Mouse (Mus musculus) heart, postnatal 36 days (tissue): Measurements from ENCODE around the gene Atrip. TPM values are rescaled to one million over a fixed set of nuclear protein-coding genes. Genes with fewer than 3 reads are reported as not detected.
A peak's percentile ranks its signal among the peaks of the same experiment; 100 is the strongest.

Experiments
- DNase-seq, 2 experiments: peaks; one replicate each; pipeline ENCODE4 v3.0.0; 2021 to 2022
- intact Hi-C: fragments of 180-260 bp; cut with DNase I; formaldehyde crosslinking; loops from one replicate; pipeline ENCODE4 v1.15.1; 2025
- total RNA-seq, 2 experiments: library from RNA; stranded (reverse); gene quantifications; 2 replicates each; pipeline ENCODE4 v1.2.3; 2021

The Atrip gene
- total RNA-seq, 2 experiments from 2014 or later, result 8.0 to 8.2 TPM

DNA sequence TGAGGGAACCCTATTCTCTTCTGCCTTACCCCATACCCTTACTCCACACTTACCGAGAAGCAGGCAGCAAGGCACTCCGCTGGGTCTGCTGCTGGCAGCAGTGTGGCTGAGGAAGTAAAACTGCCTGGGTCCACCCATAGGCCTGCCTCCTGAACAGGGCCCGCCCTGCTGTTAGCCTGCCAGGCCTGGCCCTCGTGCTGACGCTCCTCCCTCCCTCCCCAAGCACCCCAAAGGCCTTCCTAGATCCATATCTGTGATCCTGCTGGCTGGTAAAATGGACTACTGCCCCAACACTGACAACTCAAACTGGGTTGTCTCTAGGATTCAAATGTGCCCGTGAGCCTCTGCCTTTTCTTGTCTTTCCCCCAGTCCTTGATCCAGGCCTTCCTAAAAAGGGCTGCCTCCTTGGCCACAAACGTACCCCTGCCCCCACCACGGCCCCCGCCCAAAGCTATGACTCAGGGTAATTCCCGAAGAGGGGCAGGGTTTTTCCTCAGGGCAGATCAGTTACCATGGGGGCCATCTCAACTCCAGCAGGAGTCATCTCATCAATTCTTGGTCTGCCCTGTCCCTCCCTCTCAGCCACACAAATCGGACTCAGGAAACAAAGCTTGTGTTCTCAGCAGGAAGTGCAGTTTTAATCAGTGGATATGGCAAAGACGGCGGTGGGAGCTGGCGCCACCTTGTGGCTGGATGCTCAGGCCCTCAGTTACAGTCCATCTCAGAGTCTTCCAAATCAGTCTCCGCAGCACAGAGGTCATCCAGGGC, 14.6 kb downstream of the Atrip start, which contains the start of gene Trex1:
Gene Trex1, minus strand, starts transcription at position 599 of the 768 bp plus-strand sequence.
- intact Hi-C loops, result loop anchor here (1.0 to 5.0 kb wide), 3 partner anchors 21 to 122 kb away; partner anchors contain the start of genes Shisa5 and Uqcrc1
- peak; percentile 88 to 93 for DNase-seq

DNA sequence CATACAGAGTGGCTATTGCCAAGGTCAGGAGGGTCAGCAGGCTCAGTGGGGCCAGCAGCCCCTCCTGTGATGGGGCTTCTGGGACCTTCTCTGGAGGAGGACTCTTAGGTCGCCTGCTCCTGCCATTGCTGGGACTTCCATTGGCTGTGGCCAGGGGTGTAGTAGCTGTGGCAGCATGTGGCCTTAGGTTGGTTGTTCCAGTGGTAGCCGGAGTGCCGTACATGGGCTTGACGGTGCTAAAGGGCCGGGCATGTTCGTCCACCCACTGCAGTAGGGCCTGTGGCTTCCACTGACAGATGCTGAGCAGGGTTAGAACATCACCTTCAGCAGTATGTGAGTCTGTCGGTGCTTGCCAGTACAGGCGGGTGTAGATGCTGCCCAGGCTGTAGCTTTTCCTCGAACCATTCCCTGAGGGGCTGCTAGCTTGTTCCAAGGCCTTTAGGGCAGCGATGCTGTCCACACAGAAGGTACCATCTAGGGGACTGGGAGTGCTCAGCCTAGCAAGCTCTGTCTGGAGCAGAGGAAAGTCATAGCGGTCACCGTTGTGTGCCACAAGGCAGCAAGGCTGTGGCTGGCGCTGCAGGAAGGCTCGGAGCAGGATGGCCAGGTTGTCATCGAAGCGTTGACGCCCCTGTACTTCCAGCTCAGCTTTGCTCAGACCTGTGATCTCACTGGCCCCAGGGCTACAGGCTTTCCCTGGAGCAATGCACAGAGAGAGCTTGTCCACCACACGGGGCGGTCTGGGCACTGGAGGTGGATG, 15.7 kb downstream of the Atrip start:
- no peak for DNase-seq
- intact Hi-C loops, result loop anchor here (2.0 to 5.0 kb wide), 2 partner anchors 19 to 121 kb away; partner anchors contain the start of genes Shisa5 and Uqcrc1

DNA sequence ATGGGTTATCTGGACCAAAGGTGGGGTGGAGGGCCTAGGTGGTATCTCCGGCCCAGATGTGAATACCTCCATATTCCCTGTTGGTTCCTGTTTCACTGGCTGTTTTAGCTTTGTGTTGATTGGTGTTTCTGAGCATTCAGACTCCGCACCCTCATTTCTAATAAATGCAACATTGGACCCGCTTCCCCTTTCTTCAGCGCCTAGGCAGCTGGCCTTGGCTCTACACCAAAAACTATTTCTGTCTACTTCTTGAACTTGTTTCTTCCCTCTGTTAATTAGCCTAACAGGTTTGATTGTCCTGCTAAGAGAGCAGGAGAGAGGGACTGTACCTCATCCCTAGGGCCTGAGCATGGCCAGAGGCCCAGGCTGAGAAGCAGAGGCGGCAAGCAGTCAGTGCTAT, 16.4 kb downstream of the Atrip start:
- intact Hi-C loops, result loop anchor here (5.0 kb wide), 1 partner anchor 120 kb away; the partner anchor contains the start of gene Uqcrc1
- no peak for DNase-seq

DNA sequence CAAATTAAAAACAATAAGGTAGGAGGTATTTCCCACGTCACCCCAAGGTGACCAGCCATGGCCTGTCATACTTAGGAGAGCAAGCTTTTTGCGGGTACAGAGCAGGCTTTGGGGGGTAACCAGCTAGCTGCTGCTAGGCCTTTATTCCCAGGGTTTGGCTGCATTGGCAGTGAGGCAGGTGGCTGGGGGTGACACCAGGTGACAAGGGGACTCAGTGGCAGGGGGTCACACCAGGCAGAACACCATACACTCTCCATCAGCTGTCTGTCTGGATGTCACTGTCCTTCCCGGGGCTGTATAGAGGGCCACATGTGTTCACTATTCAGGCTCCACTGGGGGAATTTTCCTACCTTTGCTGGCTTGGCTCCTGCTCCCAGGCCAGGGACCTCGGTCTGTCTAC, 17.0 kb downstream of the Atrip start:
- DNase-seq, result no peak
- intact Hi-C loops, result loop anchor here (5.0 kb wide), 1 partner anchor 120 kb away; the partner anchor contains the start of gene Uqcrc1

DNA sequence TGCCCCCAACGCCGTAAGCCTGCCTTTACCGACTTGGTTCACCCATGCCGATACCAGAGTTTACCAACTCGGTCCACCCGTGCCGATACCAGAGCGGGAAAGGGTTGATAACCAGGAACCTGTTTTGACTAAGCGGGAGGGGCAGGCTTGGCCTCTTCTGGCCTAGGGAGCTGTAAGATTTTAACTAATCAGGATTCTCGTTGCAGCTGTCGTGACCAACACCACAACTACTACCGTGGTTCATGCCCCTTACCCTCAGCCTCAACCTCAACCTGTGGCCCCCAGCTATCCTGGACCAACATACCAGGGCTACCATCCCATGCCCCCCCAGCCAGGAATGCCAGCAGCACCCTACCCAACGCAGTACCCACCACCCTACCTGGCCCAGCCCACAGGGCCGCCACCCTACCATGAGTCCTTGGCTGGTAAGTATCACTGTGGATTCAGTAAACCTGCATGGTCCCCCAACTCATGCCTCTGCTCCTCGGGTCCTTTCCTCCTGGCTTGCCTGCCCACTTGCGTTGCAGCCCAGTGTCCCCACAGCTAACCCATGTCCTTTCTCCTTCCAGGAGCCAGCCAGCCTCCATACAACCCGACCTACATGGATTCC, 17.7 kb downstream of the Atrip start:
- intact Hi-C loops, result loop anchor here (5.0 kb wide), 1 partner anchor 119 kb away; the partner anchor contains the start of gene Uqcrc1
- no peak for DNase-seq

DNA sequence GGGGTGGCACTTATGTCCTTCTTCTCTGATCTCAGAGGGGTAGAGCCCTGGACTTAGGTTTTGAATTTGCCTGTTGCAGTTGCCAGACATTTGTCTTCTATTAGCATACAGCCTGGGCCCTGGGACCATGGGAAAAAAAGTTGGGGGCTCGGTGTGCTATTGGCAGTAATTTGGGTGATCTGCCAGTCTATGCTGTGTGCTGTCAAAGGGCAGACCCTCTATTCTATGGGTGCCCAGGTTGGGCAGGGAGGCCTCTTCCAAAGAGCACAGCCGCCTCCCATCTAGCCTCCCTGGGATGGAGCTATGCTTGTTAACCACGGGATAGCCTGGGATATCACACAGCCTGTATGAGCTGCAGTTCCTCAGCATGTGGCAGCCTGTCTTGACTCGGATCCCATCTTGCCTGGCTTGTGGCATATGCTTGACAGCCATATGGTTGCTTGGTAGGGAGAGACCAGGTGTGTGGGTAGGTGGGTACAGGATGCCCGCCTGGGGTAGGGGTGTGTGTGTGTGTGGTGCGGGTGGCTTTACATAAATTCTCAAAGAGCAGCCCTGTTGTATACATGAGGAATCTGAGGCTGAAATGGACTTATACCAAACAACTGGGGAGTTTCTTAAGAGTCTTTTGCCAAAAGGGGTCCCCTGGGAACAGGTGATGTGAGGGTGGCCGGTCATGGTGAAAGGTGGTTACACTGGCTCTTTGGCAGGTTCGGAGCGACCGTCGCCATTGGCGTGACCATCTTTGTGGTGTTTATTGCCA, 18.5 kb downstream of the Atrip start:
- intact Hi-C loops, result loop anchor here (5.0 kb wide), 1 partner anchor 118 kb away; the partner anchor contains the start of gene Uqcrc1
- DNase-seq, result no peak

DNA sequence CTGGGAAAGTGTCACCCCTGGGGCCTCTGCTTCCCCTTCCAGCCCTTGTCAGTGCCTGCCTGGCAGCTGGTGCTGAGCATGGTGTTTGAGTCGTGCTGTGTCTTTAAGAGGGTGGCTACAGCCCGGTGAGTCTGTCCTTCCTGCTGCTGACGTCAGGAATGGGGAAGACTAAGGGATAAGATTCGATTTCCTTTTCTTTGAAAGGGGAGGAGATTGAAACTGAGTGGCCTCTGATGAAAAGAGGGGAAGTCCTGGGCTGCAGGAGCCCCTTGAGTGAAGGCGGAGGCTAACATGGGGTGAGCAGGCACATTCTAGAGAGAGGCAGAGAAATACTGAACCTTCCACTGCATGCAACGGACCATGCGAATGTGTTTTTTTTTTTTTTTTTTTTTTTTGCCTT, 19.2 kb downstream of the Atrip start:
- peak; percentile 64 to 70 for DNase-seq
- intact Hi-C loops, result loop anchor here (5.0 kb wide), 1 partner anchor 117 kb away; the partner anchor contains the start of gene Uqcrc1

DNA sequence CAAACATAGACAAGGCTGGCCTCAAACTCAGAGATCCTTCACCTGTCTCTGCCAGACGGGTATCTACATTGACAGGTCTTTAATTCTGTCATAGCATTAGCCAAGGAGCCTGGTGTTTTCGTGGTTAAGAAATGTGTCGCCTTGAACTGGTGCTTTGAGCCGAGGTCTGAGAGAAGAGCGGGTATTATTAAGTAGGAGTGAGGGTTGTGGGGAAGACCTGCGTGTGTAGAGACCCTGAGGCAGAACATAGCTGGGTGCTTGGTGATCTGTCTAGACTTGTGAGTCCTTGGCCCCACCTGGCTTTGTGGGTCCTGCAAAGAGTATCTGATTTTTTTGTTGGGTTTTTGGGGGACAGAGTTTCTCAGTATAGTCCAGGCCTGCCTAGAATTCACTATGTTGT, 20.1 kb downstream of the Atrip start:
- intact Hi-C loops, result no loop called here
- DNase-seq, result no peak

DNA sequence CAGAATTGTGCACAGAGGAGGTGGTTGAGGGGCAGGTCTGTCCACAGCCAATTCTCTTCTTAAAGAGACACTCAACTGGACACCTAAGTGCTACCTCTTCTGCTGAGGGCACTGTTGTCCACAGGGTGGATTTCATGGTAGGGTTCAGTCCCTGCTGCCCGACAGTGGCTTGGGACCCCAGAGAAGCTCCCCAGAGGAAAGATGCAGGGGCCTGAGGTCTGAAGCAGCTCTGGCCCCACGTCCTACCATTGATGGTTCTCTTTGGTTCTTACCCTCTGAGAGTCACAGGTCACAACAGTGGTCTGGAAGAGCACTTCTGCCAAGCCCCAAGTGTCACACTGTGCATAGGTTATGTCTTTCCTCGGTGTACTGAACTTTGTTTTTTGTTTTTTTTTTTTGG, 20.6 kb downstream of the Atrip start:
- DNase-seq, result no peak
- intact Hi-C loops, result no loop called here

DNA sequence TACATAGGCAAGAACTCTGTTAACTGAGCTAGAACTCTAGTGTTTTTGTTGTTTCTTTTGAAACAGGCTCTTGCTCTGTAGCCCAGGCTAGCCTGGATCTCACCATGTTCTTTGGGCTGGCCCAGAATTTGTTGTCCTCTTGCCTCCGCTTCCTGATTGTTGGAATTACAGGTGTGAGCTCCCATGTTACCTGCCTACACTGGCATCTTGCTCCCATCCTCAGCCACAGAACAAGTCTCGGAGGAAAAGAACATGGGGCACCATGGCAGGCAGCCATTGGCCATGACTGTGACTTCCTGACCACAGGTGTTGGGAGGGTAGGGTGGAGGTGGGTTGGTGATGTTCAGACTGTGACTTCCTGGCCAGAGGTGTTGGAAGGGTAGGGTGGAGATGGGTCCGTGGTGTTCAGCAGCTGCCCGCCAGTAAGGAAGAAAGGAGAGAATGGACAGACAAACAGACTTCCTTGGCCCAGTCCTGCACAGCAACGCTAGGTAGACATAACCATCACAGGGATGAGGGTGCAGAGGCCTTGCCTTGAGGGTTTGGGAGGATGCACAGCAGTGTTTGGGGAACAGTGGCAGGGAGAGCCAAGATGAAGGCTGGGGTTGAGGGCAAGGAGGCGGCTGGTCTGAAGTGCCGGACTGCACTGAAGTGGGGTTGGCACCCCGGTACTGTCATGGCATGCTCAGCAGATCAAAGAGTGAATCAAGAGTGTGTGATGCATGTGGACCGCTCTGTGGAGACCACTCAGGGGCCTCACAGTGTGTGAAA, 21.2 kb downstream of the Atrip start:
- no peak for DNase-seq
- intact Hi-C loops, result loop anchor here (1.0 kb wide), 1 partner anchor 12 kb away; no protein-coding TSS in a partner anchor

DNA sequence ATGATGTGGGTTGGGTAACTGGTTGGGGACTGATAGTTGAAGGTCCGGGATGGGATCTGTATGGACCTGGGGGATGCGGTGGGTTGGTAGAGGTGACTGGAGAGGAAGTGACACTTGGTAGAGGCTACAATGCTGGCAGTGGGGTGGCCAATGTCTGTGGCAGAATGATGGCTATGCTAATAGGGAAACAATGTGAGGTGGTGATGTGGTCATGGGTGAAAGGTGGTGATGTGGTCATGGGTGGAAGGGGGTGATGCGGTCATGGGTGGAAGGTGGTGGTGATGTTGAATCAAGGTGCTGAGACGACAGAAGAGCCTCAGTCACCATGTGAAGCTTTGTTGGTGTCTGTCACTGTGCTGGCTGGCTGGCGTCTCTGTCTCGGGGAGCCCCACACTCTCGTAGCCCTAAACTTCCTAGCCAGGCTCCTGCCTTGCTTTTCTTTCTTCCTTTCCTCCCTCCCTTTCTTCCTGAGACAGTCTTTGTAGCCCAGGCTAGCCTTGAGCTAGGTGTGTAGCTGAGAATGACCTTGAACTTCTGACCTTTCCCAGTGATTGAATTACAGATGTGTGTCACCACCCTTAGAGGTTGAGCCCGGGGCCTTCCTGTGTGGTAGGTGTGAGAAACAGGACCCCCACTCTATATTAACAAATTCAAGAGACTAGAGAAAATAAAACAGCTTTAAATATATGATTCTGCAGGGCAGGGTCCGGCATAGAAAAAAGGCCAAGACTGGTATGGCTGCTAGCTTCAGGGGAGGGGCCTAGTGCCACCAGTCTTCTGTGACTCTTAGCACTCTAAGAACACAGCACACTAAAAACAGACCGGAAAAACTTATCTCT, 22.1 kb downstream of the Atrip start:
- DNase-seq, result no peak
- intact Hi-C loops, result loop anchor here (1.0 kb wide), 1 partner anchor 12 kb away; no protein-coding TSS in a partner anchor

DNA sequence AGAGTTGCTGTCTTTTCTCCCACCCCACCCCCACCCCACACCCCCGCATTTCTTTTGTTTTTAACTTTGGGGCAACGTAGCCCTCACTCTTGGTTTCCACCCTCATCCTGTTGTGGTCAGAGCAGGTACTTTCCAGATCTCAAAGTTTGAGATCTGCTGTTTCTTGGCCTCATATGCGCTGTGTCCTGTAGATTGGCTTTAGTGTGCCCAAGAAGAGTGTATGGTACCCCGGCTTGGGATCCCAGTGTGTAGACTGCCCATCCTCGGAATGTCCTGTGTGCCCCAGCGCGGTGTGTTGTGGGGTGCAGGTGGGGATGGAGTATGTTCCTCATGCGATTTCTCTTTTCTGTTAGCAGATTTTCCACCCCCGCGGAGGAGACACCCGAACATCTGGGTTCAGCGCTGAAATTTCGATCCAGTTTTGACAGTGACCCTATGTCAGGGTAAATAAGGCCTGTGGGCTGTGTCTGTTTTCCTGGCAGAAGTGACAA, 22.9 kb downstream of the Atrip start:
- intact Hi-C loops, result no loop called here
- no peak for DNase-seq

DNA sequence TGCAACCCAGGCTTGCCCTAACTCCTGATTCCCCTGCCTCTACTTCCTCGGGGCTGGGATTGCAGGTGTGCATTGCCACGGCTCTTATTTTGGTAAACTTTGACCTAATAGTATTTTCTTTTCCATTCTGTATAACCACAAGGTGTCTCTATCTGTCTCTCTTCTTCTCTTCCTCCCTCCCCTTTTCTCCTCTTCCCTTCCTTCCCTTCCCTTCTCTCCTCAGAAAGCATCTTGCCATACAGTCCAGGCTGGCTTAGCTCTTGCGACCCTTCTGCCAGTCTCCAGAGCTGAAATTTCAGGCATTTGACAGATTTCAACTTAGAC, 23.3 kb downstream of the Atrip start:
- no peak for DNase-seq
- intact Hi-C loops, result no loop called here

DNA sequence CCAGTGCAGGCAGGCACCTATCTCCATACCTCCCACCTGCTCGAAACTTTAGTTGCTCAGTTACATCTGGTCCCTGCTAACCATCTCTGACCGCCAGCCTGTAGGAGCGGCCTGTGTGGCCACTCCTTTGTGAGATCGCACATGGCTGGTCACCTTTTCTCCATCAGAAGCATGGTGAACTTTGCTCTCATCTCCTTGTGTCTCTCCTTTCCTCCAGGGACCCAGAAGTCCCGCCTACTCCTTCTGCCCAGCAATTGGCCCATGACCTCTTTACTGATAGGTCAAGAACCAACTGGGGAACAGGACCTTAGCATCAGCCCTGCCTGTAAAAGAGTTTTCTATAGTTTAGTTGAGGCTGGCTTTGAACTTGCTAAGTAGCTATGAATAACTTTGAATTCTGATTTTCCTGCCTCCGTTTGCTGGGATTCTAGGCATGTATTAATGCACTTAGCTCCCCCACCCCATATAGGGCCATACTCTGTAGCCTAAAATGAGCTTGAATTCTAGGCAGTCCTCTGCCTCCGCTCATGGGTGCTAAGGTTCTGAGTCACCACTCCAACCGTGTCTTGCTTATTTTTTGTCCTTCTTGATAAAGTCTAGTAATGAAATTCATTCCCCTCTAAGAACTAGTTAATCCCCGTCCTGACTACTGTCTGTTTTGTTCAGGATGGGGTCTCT, 23.8 kb downstream of the Atrip start:
- intact Hi-C loops, result no loop called here
- DNase-seq, result peak in 1 of 2 experiments; percentile 2

DNA sequence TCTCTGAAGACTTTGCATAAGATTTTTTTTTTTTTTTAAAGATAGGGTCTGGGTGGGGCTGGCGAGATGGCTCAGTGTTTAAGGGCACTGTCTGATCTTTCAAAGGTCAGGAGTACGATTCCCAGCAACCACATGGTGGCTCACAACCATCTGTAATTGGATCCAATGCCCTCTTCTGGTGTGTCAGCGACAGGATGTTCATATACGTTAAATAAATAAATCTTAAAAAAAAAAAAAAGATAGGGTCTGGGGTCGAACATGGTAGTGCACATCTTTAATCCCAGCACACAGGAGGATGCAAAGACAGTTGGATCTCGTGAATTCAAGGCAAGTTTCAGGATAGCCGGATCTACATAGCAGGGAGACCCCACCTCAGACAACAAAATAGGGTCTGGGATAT, 24.6 kb downstream of the Atrip start:
- intact Hi-C loops, result no loop called here
- no peak for DNase-seq

DNA sequence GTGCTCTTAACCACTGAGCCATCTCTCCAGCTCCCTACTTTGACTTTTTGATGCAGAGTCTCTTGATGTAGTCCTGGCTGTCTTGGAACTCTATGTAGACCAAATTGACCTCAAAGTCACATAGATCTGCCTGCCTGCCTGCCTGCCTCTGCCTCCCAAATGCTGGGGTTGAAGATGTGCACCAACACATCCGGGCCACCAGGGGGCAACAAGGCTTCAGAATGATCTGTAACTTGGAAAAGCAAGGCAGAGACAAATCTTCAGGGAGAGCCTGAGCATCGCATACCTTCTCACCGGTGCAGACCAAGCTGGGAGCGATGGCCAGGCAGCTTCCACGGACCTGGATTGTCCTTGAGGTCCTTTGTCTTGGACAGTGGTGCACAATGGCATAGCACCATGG, 27.6 kb downstream of the Atrip start:
- intact Hi-C loops, result no loop called here
- DNase-seq, result peak; percentile 68 to 69

DNA sequence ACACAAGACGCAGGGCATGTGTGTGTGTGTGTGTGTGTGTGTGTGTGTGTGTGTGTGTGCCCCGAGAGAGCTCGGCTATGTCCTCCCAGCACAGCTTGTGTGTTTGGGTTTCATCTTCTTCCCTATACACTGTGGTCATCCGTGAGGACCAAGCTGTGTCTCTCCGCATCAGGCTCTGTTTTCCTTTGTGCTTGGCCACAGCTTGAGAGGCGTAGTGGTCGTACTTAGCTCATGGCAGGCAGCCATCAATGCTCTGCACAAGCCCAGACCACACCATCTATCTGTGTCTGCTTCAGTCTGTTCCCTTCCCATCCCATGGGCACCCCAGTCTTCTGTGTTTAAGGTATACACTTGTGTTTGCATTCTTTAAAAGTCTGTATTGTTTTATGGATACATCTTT, 32.6 kb downstream of the Atrip start:
- intact Hi-C loops, result no loop called here
- DNase-seq, result no peak

DNA sequence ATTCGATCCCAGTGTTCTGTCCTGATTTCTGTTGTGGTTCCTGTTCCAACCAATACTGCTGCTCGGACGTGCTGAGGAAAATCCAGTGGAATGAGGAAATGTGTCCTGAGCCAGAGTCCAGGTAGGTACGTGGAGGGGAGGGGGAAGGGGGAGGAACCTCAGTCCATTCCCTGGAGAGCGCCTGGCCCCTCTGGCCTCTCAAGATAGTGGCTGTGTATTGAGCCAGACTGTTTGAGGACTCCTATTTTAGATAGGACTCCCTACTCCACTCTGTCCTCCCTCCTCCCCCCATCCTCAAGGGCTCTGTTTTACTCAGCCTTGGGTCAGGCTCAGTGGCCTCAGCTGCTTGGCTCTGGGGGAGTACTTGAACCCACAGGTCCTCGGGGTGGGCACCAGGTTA, 33.0 kb downstream of the Atrip start:
- intact Hi-C loops, result loop anchor here (1.0 kb wide), 1 partner anchor 11 kb away; no protein-coding TSS in a partner anchor
- no peak for DNase-seq
